33 mouse cellular contexts compared by ENCODE assay signal in genomic region chr9:112251339-112251738, GRCm38 (mm10).
"Had no signal": no experiment of that assay in that cellular context is flagged by ENCODE, and none has a peak within 500 bp of the region (broad histone marks: within the 10 kb centered on the region; RNA-seq: fewer than 3 reads in every experiment).

No protein-coding gene starts in this region.

- H3K27me3 ChIP-seq: heart, embryonic 12.5 days; heart, embryonic 13.5 days; heart, embryonic 15.5 days; hindbrain, embryonic 12.5 days; hindbrain, embryonic 13.5 days; hindbrain, embryonic 15.5 days; intestine, embryonic 15.5 days; kidney, embryonic 15.5 days had no signal

- H3K27ac ChIP-seq: heart, embryonic 13.5 days; heart, embryonic 15.5 days; hindbrain, embryonic 10.5 days; hindbrain, embryonic 12.5 days; hindbrain, embryonic 13.5 days; hindbrain, embryonic 14.5 days; hindbrain, embryonic 15.5 days; hindbrain, postnatal 0 days; intestine, embryonic 15.5 days; kidney, embryonic 15.5 days; kidney, postnatal 0 days; layer of hippocampus, adult 2 months had no signal

- H3K4me3 ChIP-seq: heart, embryonic 12.5 days; heart, embryonic 13.5 days; heart, embryonic 15.5 days; hindbrain, embryonic 10.5 days; hindbrain, embryonic 12.5 days; hindbrain, embryonic 13.5 days; hindbrain, embryonic 15.5 days; intestine, embryonic 15.5 days; kidney, embryonic 15.5 days; layer of hippocampus, adult 2 months had no signal

- H3K36me3 ChIP-seq: heart, embryonic 12.5 days; heart, embryonic 13.5 days; heart, embryonic 15.5 days; hindbrain, embryonic 10.5 days; hindbrain, embryonic 12.5 days; hindbrain, embryonic 13.5 days; hindbrain, embryonic 15.5 days; intestine, embryonic 15.5 days; kidney, embryonic 15.5 days had no signal

- H3K9me3 ChIP-seq: heart, embryonic 12.5 days; heart, embryonic 13.5 days; heart, embryonic 15.5 days; hindbrain, embryonic 10.5 days; hindbrain, embryonic 12.5 days; hindbrain, embryonic 13.5 days; hindbrain, embryonic 15.5 days; intestine, embryonic 15.5 days; kidney, embryonic 15.5 days had no signal

- ATAC-seq: hindbrain, embryonic 16.5 days; hindbrain, postnatal 0 days; inflammation-experienced regulatory T-cells, adult 6 months; intestine, embryonic 15.5 days; intestine, embryonic 16.5 days; intestine, postnatal 0 days had no signal

- H3K4me1 ChIP-seq: heart, embryonic 12.5 days; heart, embryonic 13.5 days; heart, embryonic 15.5 days; hindbrain, embryonic 10.5 days; hindbrain, embryonic 12.5 days; hindbrain, embryonic 13.5 days; hindbrain, embryonic 15.5 days; intestine, embryonic 15.5 days; kidney, embryonic 15.5 days had no signal

- DNase-seq: heart, postnatal 10 days; heart, postnatal 14 days; heart, postnatal 36 days; heart, postnatal 4 days; kidney, adult 11 months; kidney, adult 18-20 months; kidney, adult 2 months; kidney, adult 8-10 months; kidney, adult 9 months; kidney, postnatal 10 days; kidney, postnatal 14 days; kidney, postnatal 25 days; kidney, postnatal 36 days; kidney, postnatal 4 days; layer of hippocampus, adult 9-11 months; layer of hippocampus, postnatal 36 days had no signal
